Mouse (Mus musculus) E14TG2a.4 (cell line): ENCODE results near the gene Sytl3.

Source experiments
- CTCF ChIP-seq: conservative IDR thresholded peaks from 2 replicates; pipeline ENCODE4 v1.5.1; 2014; ENCODE audit warnings: low read length
- POU5F1 ChIP-seq: IDR thresholded peaks from 2 replicates; pipeline ENCODE4 v1.6.1; 2014; ENCODE audit warnings: low read length, borderline replicate concordance

- TF ChIP-seq CTCF = no peak
- TF ChIP-seq POU5F1 = no peak
Observed at GRCm38 (mm10) chr17:6783006-6783661, 124.2 kb downstream of the Sytl3 start.
